Mouse (Mus musculus): ENCODE results near the gene Tnrc6b.

GRCm38 (mm10) chr15:80844926-80845325 is 133.8 kb downstream of the Tnrc6b start:
- no peak for TF ChIP-seq CTCF (IDR thresholded peaks at IDR 0.05; ENCODE audit: insufficient read depth, low read depth, low read length)
- no peak for TF ChIP-seq POLR2A (IDR thresholded peaks at IDR 0.05; ENCODE audit: insufficient read depth, low read depth, low read length)
